Mouse (Mus musculus) ES-Bruce4 (cell line): Measurements from ENCODE around the gene Fv1.

Experiments used
- CTCF ChIP-seq: IDR thresholded peaks from one replicate; pipeline ENCODE4 v1.8.1; 2011; ENCODE audit warnings: low read depth, low read length
- POLR2A ChIP-seq: IDR thresholded peaks from one replicate; pipeline ENCODE4 v1.8.1; 2011; ENCODE audit warnings: low read length; ENCODE audit not compliant: insufficient read depth

GRCm38 (mm10) chr4:147900452-147900851 lies 31.7 kb downstream of the Fv1 start:
- TF ChIP-seq CTCF (no peak), POLR2A (no peak)
